Mouse (Mus musculus): Measurements from ENCODE around the gene Dscam. TPM values are rescaled to one million over a fixed set of nuclear protein-coding genes. Genes with fewer than 3 reads are reported as not detected.

The Dscam gene
- polyA plus RNA-seq, 1 experiment from 2014 or later: 0.05 TPM

DNA sequence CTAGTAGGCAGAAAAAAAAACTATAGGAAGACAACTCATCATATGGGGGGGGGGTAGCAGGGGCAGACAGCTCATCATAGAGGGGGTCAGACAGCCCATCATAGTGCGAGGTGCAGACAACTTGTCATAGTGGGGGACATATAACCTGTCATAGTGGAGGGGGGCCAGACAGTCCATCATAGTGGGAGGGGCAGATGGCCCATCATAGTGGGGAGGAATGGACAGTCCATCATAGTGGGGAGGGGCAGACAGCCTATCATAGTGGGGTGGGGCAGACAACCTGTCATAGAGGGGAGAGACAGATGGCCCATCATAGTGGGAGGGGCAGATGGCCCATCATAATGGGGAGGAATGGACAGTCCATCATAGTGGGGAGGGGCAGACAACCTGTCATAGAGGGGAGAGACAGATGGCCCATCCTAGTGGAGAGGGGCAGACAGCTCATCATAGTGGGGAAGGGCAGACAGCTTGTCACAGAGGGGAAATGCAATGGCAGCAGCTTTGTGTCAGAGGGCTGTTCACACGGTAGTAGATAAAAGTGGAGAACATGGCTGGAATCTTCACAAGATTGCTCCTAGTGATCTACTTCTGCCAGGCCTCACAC lies 447.4 kb downstream of the Dscam start:
- DNase-seq (ENCODE audit: low spot score) (no peak), ATAC-seq (replicated peaks; ENCODE audit: low FRiP score, low read depth) (peak; percentile 49; the same call in 1 of the 2 replicates)
- no peak for TF ChIP-seq CTCF (IDR thresholded peaks at IDR 0.05; ENCODE audit: low read depth)
- Histone ChIP-seq H3K9ac (ENCODE audit: low read depth, low read length) (no peak overlapping the region), H3K4me1 (replicated peaks; ENCODE audit: insufficient read depth, low read length) (no peaks in the 10 kb centered on the region), H3K27ac (no peak overlapping the region), H3K27me3 (ENCODE audit: insufficient read depth, low read length) (no peaks in the 10 kb centered on the region), H3K36me3 (ENCODE audit: insufficient read depth, low read length) (no peaks in the 10 kb centered on the region), H3K9me3 (replicated peaks; ENCODE audit: low read length) (no peaks in the 10 kb centered on the region), H3K4me3 (replicated peaks; ENCODE audit: low read depth, low read length) (no peak overlapping the region), H3K4me2 (ENCODE audit: low read length) (no peak overlapping the region)
- 87% methylated on average over 2 of the region's 2 CpGs for WGBS

DNA sequence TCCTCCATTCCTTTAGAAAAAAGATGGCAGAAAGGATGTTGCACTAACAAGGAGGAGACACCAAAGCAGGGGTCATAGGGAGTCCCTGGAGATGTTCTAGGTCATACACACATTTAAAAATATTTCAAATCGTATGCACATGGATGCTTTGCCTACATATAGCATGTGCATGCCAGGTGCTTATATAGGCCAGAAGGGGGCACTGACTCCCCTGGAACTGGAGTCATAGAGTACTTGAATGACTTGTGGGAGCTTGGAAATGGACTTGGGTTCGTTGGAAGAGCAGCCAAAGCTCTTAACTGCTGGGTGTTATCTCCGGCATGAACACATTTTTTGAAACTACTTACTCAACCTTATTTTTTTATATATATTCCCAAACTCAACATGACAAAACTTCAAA lies 448.4 kb downstream of the Dscam start:
- no peak overlapping the region for H3K27ac ChIP-seq
- H3K9me3 ChIP-seq (replicated peaks; ENCODE audit: low read length): no peaks in the 10 kb centered on the region
- 66% methylated on average over 3 of the region's 3 CpGs for WGBS
- ATAC-seq (replicated peaks; ENCODE audit: low FRiP score, low read depth): no peak
- peak; percentile 40 for TF ChIP-seq CTCF (IDR thresholded peaks at IDR 0.05; ENCODE audit: low read depth)
- H3K36me3 ChIP-seq (ENCODE audit: insufficient read depth, low read length): no peaks in the 10 kb centered on the region
- no peak overlapping the region for H3K4me2 ChIP-seq (ENCODE audit: low read length)
- no peak for DNase-seq (ENCODE audit: low spot score)
- H3K4me3 ChIP-seq (replicated peaks; ENCODE audit: low read depth, low read length): no peak overlapping the region
- no peak overlapping the region for H3K9ac ChIP-seq (ENCODE audit: low read depth, low read length)
- H3K27me3 ChIP-seq (ENCODE audit: insufficient read depth, low read length): no peaks in the 10 kb centered on the region
- no peaks in the 10 kb centered on the region for H3K4me1 ChIP-seq (replicated peaks; ENCODE audit: insufficient read depth, low read length)

DNA sequence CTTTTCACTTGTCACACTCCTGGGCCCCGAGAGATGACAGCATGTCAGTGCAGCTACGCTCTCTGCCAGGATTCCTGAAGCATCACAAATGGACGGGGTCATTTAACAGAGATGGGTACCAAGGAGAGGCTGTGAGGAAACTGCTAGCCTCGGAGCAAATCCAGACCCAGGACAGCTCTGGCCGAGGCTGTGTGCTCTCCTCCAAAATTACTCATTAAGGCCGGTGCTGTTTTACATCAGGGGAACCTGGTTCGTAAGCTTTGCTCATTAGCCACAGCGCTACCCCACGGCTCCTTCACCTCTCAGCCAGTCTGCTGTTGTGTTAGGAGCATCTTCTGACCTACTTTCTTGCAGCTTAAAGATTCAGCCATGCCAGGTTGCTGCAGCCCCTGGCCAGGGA lies 449.3 kb downstream of the Dscam start:
- DNase-seq (ENCODE audit: low spot score) (no peak), ATAC-seq (replicated peaks; ENCODE audit: low FRiP score, low read depth) (no peak)
- Histone ChIP-seq H3K4me3 (replicated peaks; ENCODE audit: low read depth, low read length) (no peak overlapping the region), H3K36me3 (ENCODE audit: insufficient read depth, low read length) (no peaks in the 10 kb centered on the region), H3K9ac (ENCODE audit: low read depth, low read length) (no peak overlapping the region), H3K4me1 (replicated peaks; ENCODE audit: insufficient read depth, low read length) (no peaks in the 10 kb centered on the region), H3K27me3 (ENCODE audit: insufficient read depth, low read length) (no peaks in the 10 kb centered on the region), H3K27ac (no peak overlapping the region), H3K4me2 (ENCODE audit: low read length) (no peak overlapping the region), H3K9me3 (replicated peaks; ENCODE audit: low read length) (no peaks in the 10 kb centered on the region)
- TF ChIP-seq CTCF (IDR thresholded peaks at IDR 0.05; ENCODE audit: low read depth): no peak
- WGBS: 68% methylated on average over 9 of the region's 9 CpGs

DNA sequence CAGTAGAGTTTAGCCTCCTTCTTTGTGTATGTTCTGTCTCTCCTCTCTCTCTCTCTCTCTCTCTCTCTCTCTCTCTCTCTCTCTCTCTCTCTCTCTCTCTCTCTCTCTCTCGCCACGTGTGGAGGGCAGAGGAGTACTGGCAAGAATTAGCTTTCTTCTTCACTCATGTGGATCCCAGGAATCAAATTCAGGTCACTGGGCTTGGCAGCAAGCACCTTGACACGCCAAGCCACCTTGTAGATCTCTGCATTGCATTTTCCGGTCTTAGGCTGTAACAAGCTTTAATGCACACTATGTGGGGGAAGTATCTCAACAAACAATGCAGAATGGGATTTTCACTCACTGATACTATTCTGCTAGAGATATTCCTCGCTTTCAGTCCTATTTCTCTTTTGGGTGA lies 449.9 kb downstream of the Dscam start:
- Histone ChIP-seq H3K27ac (no peak overlapping the region), H3K27me3 (ENCODE audit: insufficient read depth, low read length) (no peaks in the 10 kb centered on the region)
- ATAC-seq (replicated peaks; ENCODE audit: low FRiP score, low read depth): no peak

DNA sequence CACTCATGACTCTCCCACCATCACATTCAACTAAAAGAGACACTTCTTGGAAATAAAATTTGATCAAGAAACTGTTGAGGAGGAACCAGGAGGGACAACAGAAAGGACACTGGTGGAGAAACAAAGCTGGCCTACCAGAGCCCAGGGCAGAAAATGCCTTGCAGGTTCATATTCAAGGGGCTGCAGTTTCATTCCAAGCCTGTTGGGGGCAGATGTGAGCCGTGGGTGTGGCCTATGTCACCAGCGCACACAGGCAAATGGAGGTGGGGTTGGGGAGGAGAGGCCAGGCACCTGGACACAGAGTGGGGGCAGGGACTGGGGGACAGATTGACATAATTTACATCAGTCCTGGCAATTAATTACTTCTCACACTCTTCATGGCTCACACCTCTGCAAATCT lies 452.3 kb downstream of the Dscam start:
- 8% methylated on average over 2 of the region's 2 CpGs for WGBS
- H3K4me1 ChIP-seq (replicated peaks; ENCODE audit: insufficient read depth, low read length): no peaks in the 10 kb centered on the region
- no peak overlapping the region for H3K4me2 ChIP-seq (ENCODE audit: low read length)
- no peak overlapping the region for H3K4me3 ChIP-seq (replicated peaks; ENCODE audit: low read depth, low read length)
- ATAC-seq (replicated peaks; ENCODE audit: low FRiP score, low read depth) (no peak), DNase-seq (ENCODE audit: low spot score) (no peak)
- H3K27ac ChIP-seq: no peak overlapping the region
- peak; percentile 52; the same call in 1 of the 2 replicates for TF ChIP-seq CTCF (IDR thresholded peaks at IDR 0.05; ENCODE audit: low read depth)
- no peak overlapping the region for H3K9ac ChIP-seq (ENCODE audit: low read depth, low read length)
- no peaks in the 10 kb centered on the region for H3K36me3 ChIP-seq (ENCODE audit: insufficient read depth, low read length)
- no peaks in the 10 kb centered on the region for H3K27me3 ChIP-seq (ENCODE audit: insufficient read depth, low read length)
- H3K9me3 ChIP-seq (replicated peaks; ENCODE audit: low read length): no peaks in the 10 kb centered on the region

More for the DNA sequence above, 449.9 kb downstream of the Dscam start:
- TF ChIP-seq CTCF (IDR thresholded peaks at IDR 0.05; ENCODE audit: low read depth): no peak
- Histone ChIP-seq H3K4me1 (replicated peaks; ENCODE audit: insufficient read depth, low read length) (no peaks in the 10 kb centered on the region), H3K9ac (ENCODE audit: low read depth, low read length) (no peak overlapping the region), H3K36me3 (ENCODE audit: insufficient read depth, low read length) (no peaks in the 10 kb centered on the region), H3K9me3 (replicated peaks; ENCODE audit: low read length) (no peaks in the 10 kb centered on the region), H3K4me2 (ENCODE audit: low read length) (no peak overlapping the region), H3K4me3 (replicated peaks; ENCODE audit: low read depth, low read length) (no peak overlapping the region)
- WGBS: 61% methylated on average over 5 of the region's 5 CpGs
- DNase-seq (ENCODE audit: low spot score): no peak

DNA sequence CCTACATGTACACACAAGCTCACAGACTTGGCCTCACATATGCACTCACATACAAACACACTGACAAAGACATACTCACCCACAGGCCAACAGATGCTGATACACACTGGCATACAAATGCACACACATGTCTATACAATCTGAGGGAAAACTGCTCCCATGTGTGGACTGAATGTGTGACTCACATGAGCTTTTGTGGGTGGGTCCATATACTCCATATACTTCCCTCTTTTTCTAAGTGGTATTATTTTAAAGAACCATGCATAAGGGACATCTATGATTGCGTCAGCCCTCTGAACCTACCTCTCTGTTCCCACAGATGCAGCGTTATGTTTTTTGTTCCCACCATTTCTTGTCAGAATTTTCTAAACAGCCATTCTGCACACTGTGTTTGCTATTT lies 453.9 kb downstream of the Dscam start:
- Histone ChIP-seq H3K27ac (no peak overlapping the region), H3K36me3 (ENCODE audit: insufficient read depth, low read length) (no peaks in the 10 kb centered on the region), H3K9me3 (replicated peaks; ENCODE audit: low read length) (no peaks in the 10 kb centered on the region), H3K4me2 (ENCODE audit: low read length) (no peak overlapping the region), H3K4me1 (replicated peaks; ENCODE audit: insufficient read depth, low read length) (no peaks in the 10 kb centered on the region), H3K9ac (ENCODE audit: low read depth, low read length) (no peak overlapping the region), H3K4me3 (replicated peaks; ENCODE audit: low read depth, low read length) (no peak overlapping the region), H3K27me3 (ENCODE audit: insufficient read depth, low read length) (no peaks in the 10 kb centered on the region)
- ATAC-seq (replicated peaks; ENCODE audit: low FRiP score, low read depth): no peak
- WGBS: 97% methylated on average over 2 of the region's 2 CpGs
- TF ChIP-seq CTCF (IDR thresholded peaks at IDR 0.05; ENCODE audit: low read depth): no peak
- no peak for DNase-seq (ENCODE audit: low spot score)

DNA sequence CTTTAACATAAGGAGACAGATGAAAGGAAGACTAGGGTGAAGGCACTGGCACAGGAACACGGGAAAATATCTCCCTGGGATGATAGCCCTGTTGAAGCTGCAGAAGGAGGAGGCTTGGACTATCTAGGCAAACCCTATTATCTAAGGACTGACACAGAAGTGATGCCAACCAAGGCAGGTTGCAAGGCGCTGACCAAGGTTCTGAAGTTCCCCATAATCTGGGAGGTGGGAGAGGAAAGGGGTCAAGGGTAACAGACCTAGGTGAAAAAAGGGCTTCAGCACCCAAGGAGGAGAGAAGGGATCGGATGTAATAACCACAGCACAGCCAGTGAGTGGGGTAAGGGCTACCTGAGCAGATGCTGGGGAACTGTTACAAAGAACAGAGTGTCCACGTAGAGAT lies 458.6 kb downstream of the Dscam start:
- no peak for ATAC-seq (replicated peaks; ENCODE audit: low FRiP score, low read depth)
- peak; percentile 46 for DNase-seq (ENCODE audit: low spot score)
- Histone ChIP-seq H3K9me3 (replicated peaks; ENCODE audit: low read length) (no peaks in the 10 kb centered on the region), H3K4me2 (ENCODE audit: low read length) (no peak overlapping the region), H3K4me1 (replicated peaks; ENCODE audit: insufficient read depth, low read length) (no peaks in the 10 kb centered on the region), H3K36me3 (ENCODE audit: insufficient read depth, low read length) (no peaks in the 10 kb centered on the region), H3K4me3 (replicated peaks; ENCODE audit: low read depth, low read length) (no peak overlapping the region), H3K9ac (ENCODE audit: low read depth, low read length) (no peak overlapping the region), H3K27me3 (ENCODE audit: insufficient read depth, low read length) (no peaks in the 10 kb centered on the region), H3K27ac (no peak overlapping the region)
- 48% methylated on average over 4 of the region's 4 CpGs for WGBS
- TF ChIP-seq CTCF (IDR thresholded peaks at IDR 0.05; ENCODE audit: low read depth): no peak

All from kidney, postnatal 0 days (tissue).